Mouse (Mus musculus): ENCODE measurements around the gene Lrsam1. TPM values are rescaled to one million over a fixed set of nuclear protein-coding genes. Genes with fewer than 3 reads are reported as not detected.
A peak's percentile ranks its signal among the peaks of the same experiment; 100 is the strongest.

The Lrsam1 gene
- polyA plus RNA-seq, 1 experiment from 2014 or later: 7.8 TPM

DNA sequence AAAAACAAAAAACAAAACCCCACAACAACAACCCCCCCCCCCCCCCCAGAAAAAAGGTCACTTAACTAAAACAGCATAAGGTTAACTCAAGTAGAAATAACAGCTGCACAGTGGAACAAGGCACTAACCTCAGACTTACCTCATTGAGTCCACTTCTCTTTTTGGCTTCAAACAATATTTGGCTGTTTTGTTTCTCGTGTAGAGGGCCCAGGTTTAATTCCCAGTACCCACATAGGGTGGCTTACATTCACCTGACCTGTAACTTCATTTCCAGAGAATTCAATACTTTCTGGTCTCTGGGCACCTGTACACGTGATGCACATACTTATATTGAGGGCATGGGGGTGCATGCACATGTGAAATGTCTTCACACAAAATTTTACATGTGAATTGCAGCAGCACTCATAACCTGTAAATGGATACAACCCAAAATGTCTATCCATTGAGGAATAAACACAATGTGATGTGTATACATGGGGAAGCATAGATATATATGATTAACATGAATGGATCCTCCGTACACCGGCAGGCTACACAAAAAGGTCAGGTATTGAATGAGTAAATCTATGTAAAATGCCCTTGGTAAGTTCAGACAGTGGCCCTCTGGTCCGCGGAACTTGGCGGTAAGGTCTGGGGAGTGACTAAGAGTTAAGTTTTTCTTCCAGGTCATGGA is 4.2 kb upstream of the Lrsam1 start:
- Histone ChIP-seq H3K9me3 (ENCODE audit: control insufficient read depth, low read depth, low read length) (no peaks in the 10 kb centered on the region), H3K27me3 (ENCODE audit: control insufficient read depth, insufficient read depth, low read length) (no peaks in the 10 kb centered on the region), H3K4me2 (replicated peaks; ENCODE audit: low read depth, low read length) (peak overlapping the region; percentile 92), H3K4me1 (ENCODE audit: control insufficient read depth, insufficient read depth, low read length) (peaks cover 10% of the 10 kb centered on the region; the same call in 1 of the 2 replicates), H3K27ac (ENCODE audit: low read length) (no peak overlapping the region), H3K4me3 (ENCODE audit: low read depth, low read length) (0 out of 2 replicates have a peak overlapping the region, but pooled peaks have one; percentile 66), H3K36me3 (ENCODE audit: control insufficient read depth, insufficient read depth, low read length) (peaks cover 29% of the 10 kb centered on the region), H3K9ac (replicated peaks; ENCODE audit: low read depth, low read length) (no peak overlapping the region)
- WGBS: 9% methylated on average over 7 of the region's 7 CpGs
- no peak for ATAC-seq (ENCODE audit: insufficient number of reproducible peaks, insufficient read depth, low FRiP score, low read depth)

GRCm38 (mm10) chr2:32964659-32965457 is 3.4 kb upstream of the Lrsam1 start:
- no peak for ATAC-seq (ENCODE audit: insufficient number of reproducible peaks, insufficient read depth, low FRiP score, low read depth)
- H3K27ac ChIP-seq (ENCODE audit: low read length): no peak overlapping the region
- H3K4me2 ChIP-seq (replicated peaks; ENCODE audit: low read depth, low read length): no peak overlapping the region
- H3K4me1 ChIP-seq (ENCODE audit: control insufficient read depth, insufficient read depth, low read length): peaks cover 13% of the 10 kb centered on the region; the same call in 1 of the 2 replicates
- no peaks in the 10 kb centered on the region for H3K27me3 ChIP-seq (ENCODE audit: control insufficient read depth, insufficient read depth, low read length)
- H3K4me3 ChIP-seq (ENCODE audit: low read depth, low read length): no peak overlapping the region
- no peaks in the 10 kb centered on the region for H3K9me3 ChIP-seq (ENCODE audit: control insufficient read depth, low read depth, low read length)
- 36% methylated on average over 10 of the region's 10 CpGs for WGBS
- no peak overlapping the region for H3K9ac ChIP-seq (replicated peaks; ENCODE audit: low read depth, low read length)
- H3K36me3 ChIP-seq (ENCODE audit: control insufficient read depth, insufficient read depth, low read length): peaks cover 29% of the 10 kb centered on the region

- peak overlapping the region; percentile 85; the same call in 1 of the 2 replicates for H3K4me3 ChIP-seq (ENCODE audit: low read depth, low read length)
- no peak overlapping the region for H3K27ac ChIP-seq (ENCODE audit: low read length)
- peak overlapping the region; percentile 89; the same call in 1 of the 2 replicates for H3K4me2 ChIP-seq (replicated peaks; ENCODE audit: low read depth, low read length)
- WGBS: 64% methylated on average over 1 of the region's 1 CpGs
- no peaks in the 10 kb centered on the region for H3K9me3 ChIP-seq (ENCODE audit: control insufficient read depth, low read depth, low read length)
- peaks cover 29% of the 10 kb centered on the region for H3K36me3 ChIP-seq (ENCODE audit: control insufficient read depth, insufficient read depth, low read length)
- H3K27me3 ChIP-seq (ENCODE audit: control insufficient read depth, insufficient read depth, low read length): no peaks in the 10 kb centered on the region
- H3K4me1 ChIP-seq (ENCODE audit: control insufficient read depth, insufficient read depth, low read length): peaks cover 13% of the 10 kb centered on the region; the same call in 1 of the 2 replicates
- H3K9ac ChIP-seq (replicated peaks; ENCODE audit: low read depth, low read length): no peak overlapping the region
- ATAC-seq (ENCODE audit: insufficient number of reproducible peaks, insufficient read depth, low FRiP score, low read depth): no peak
Measured at GRCm38 (mm10) chr2:32963981-32964380, 2.6 kb upstream of the Lrsam1 start.

DNA sequence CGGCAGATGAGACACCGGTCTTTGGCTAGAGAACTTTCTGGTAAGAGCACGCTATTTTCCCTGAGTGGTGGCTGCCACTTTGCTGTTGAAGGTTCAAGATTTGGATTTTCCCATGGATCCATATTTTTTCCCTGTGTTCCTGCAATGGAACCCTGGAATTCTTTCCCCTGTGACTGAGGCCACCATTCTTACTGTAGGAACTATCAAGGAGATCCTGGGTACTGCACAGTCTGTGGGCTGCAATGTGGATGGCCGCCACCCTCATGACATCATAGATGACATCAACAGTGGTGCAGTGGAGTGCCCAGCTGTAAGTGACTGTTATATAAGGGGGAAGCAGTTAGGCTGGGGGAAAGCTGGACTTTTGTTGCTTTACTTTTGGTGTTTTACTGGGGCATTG is 2.1 kb upstream of the Lrsam1 start:
- no peaks in the 10 kb centered on the region for H3K27me3 ChIP-seq (ENCODE audit: control insufficient read depth, insufficient read depth, low read length)
- peak overlapping the region; percentile 89 for H3K4me2 ChIP-seq (replicated peaks; ENCODE audit: low read depth, low read length)
- peaks cover 13% of the 10 kb centered on the region; the same call in 1 of the 2 replicates for H3K4me1 ChIP-seq (ENCODE audit: control insufficient read depth, insufficient read depth, low read length)
- no peak overlapping the region for H3K27ac ChIP-seq (ENCODE audit: low read length)
- no peak overlapping the region for H3K9ac ChIP-seq (replicated peaks; ENCODE audit: low read depth, low read length)
- H3K9me3 ChIP-seq (ENCODE audit: control insufficient read depth, low read depth, low read length): no peaks in the 10 kb centered on the region
- WGBS: 57% methylated on average over 4 of the region's 4 CpGs
- peaks cover 29% of the 10 kb centered on the region for H3K36me3 ChIP-seq (ENCODE audit: control insufficient read depth, insufficient read depth, low read length)
- peak overlapping the region; percentile 85; the same call in 1 of the 2 replicates for H3K4me3 ChIP-seq (ENCODE audit: low read depth, low read length)
- ATAC-seq (ENCODE audit: insufficient number of reproducible peaks, insufficient read depth, low FRiP score, low read depth): no peak

DNA sequence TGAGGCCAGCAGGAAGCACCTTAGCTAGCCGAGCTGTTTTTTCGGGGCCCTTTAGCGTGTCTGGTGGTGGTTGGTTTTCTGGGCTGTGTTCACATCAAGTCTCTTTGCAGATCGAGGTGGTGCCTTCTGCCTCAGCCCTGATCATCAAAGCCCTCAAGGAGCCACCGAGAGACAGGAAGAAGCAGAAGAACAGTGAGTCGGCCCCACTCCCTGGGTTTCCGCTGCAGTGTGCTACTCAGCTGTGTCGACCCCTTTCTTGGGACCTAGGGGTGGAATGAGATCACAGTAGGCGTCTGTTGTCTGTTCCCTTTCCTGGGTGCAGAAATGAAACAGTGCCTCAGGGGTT is 1.4 kb upstream of the Lrsam1 start:
- no peaks in the 10 kb centered on the region for H3K9me3 ChIP-seq (ENCODE audit: control insufficient read depth, low read depth, low read length)
- ATAC-seq (ENCODE audit: insufficient number of reproducible peaks, insufficient read depth, low FRiP score, low read depth): no peak
- peaks cover 29% of the 10 kb centered on the region for H3K36me3 ChIP-seq (ENCODE audit: control insufficient read depth, insufficient read depth, low read length)
- peak overlapping the region; percentile 85 for H3K4me3 ChIP-seq (ENCODE audit: low read depth, low read length)
- peak overlapping the region; percentile 91; the same call in 1 of the 2 replicates for H3K27ac ChIP-seq (ENCODE audit: low read length)
- H3K27me3 ChIP-seq (ENCODE audit: control insufficient read depth, insufficient read depth, low read length): no peaks in the 10 kb centered on the region
- peaks cover 13% of the 10 kb centered on the region; the same call in 1 of the 2 replicates for H3K4me1 ChIP-seq (ENCODE audit: control insufficient read depth, insufficient read depth, low read length)
- peak overlapping the region; percentile 92 for H3K9ac ChIP-seq (replicated peaks; ENCODE audit: low read depth, low read length)
- peak overlapping the region; percentile 89 for H3K4me2 ChIP-seq (replicated peaks; ENCODE audit: low read depth, low read length)
- 7% methylated on average over 9 of the region's 9 CpGs for WGBS

DNA sequence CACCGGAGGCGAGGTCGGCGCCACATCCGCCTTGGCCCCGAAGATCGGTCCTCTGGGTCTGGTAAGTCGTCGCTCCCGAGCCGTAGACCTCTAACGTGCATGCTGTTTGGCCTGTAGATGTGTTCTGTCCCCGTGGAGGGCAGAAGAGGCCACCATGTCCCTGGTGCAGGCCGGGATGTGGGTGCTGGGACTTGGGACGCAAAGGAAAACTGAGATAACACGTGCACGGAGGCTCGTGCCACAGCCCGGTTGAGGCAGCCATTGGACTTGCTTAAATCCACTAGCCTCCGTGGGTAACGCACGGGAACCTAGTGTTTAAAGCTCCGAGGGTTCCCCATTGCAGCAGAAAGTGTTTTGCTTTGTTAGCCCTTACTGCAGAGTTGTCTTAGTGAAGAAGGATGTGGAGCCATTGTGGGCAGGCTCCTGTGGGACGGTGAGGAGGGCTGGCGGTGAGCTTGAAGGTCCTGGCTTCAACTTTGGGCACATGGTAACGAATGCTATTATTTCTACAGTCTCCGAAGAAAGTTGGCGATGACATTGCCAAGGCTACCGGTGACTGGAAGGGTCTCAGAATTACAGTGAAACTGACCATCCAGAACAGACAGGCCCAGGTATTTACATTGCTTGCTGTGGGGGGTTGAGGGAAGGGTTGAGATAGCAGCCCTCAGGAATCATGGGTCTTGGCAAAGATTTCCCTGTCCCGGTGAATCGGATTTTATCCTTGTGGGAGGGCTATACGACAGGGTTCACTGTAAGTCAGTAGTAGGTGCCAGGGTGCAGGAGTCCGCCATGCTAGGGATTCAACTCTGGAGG is 854 bp upstream of the Lrsam1 start:
- H3K4me3 ChIP-seq (ENCODE audit: low read depth, low read length): peak overlapping the region; percentile 85
- no peaks in the 10 kb centered on the region for H3K9me3 ChIP-seq (ENCODE audit: control insufficient read depth, low read depth, low read length)
- ATAC-seq (ENCODE audit: insufficient number of reproducible peaks, insufficient read depth, low FRiP score, low read depth): no peak
- H3K27ac ChIP-seq (ENCODE audit: low read length): peak overlapping the region; percentile 91
- H3K4me2 ChIP-seq (replicated peaks; ENCODE audit: low read depth, low read length): peak overlapping the region; percentile 89
- no peaks in the 10 kb centered on the region for H3K27me3 ChIP-seq (ENCODE audit: control insufficient read depth, insufficient read depth, low read length)
- WGBS: under 1% methylated on average over 33 of the region's 33 CpGs
- peaks cover 29% of the 10 kb centered on the region for H3K36me3 ChIP-seq (ENCODE audit: control insufficient read depth, insufficient read depth, low read length)
- H3K9ac ChIP-seq (replicated peaks; ENCODE audit: low read depth, low read length): peak overlapping the region; percentile 92
- H3K4me1 ChIP-seq (ENCODE audit: control insufficient read depth, insufficient read depth, low read length): peaks cover 13% of the 10 kb centered on the region; the same call in 1 of the 2 replicates

DNA sequence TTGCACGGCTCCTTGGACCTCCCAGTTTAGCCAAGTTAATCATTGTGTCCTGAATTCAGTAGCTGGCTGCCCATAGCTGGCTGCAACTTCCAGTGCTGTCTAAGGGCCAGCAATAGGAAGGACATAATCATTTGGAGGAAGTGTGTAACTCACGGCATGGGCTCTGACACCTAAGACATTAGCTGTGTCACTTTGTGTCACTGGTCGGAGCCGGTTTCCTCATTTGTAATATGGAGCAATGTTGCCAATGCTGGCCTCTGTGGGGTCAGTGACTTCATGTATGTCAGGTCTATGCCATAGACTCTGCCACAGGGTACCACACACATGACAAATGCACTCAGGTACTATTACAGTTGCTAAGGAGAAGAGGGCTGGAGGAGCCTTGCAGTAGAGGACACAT is 1.1 kb downstream of the Lrsam1 start:
- no peak overlapping the region for H3K27ac ChIP-seq (ENCODE audit: low read length)
- WGBS: 88% methylated on average over 4 of the region's 4 CpGs
- H3K36me3 ChIP-seq (ENCODE audit: control insufficient read depth, insufficient read depth, low read length): peaks cover 27% of the 10 kb centered on the region
- no peaks in the 10 kb centered on the region for H3K9me3 ChIP-seq (ENCODE audit: control insufficient read depth, low read depth, low read length)
- H3K4me1 ChIP-seq (ENCODE audit: control insufficient read depth, insufficient read depth, low read length): peaks cover 11% of the 10 kb centered on the region; the same call in 1 of the 2 replicates
- H3K4me2 ChIP-seq (replicated peaks; ENCODE audit: low read depth, low read length): peak overlapping the region; percentile 71
- ATAC-seq (ENCODE audit: insufficient number of reproducible peaks, insufficient read depth, low FRiP score, low read depth): no peak
- H3K9ac ChIP-seq (replicated peaks; ENCODE audit: low read depth, low read length): no peak overlapping the region
- no peaks in the 10 kb centered on the region for H3K27me3 ChIP-seq (ENCODE audit: control insufficient read depth, insufficient read depth, low read length)
- H3K4me3 ChIP-seq (ENCODE audit: low read depth, low read length): no peak overlapping the region

- Histone ChIP-seq H3K9ac (replicated peaks; ENCODE audit: low read depth, low read length) (no peak overlapping the region), H3K27ac (ENCODE audit: low read length) (no peak overlapping the region), H3K4me2 (replicated peaks; ENCODE audit: low read depth, low read length) (no peak overlapping the region), H3K36me3 (ENCODE audit: control insufficient read depth, insufficient read depth, low read length) (peaks cover 3% of the 10 kb centered on the region; the same call in 1 of the 2 replicates), H3K4me1 (ENCODE audit: control insufficient read depth, insufficient read depth, low read length) (peaks cover 7% of the 10 kb centered on the region; the same call in 1 of the 2 replicates), H3K4me3 (ENCODE audit: low read depth, low read length) (no peak overlapping the region), H3K9me3 (ENCODE audit: control insufficient read depth, low read depth, low read length) (no peaks in the 10 kb centered on the region), H3K27me3 (ENCODE audit: control insufficient read depth, insufficient read depth, low read length) (no peaks in the 10 kb centered on the region)
- 44% methylated on average over 8 of the region's 8 CpGs for WGBS
- ATAC-seq (ENCODE audit: insufficient number of reproducible peaks, insufficient read depth, low FRiP score, low read depth): no peak
Measured at GRCm38 (mm10) chr2:32957344-32957743, 4.1 kb downstream of the Lrsam1 start.

All from stomach, embryonic 14.5 days (tissue).